Mouse (Mus musculus): ENCODE data around the gene Plxna2. TPM values are rescaled to one million over a fixed set of nuclear protein-coding genes. Genes with fewer than 3 reads are reported as not detected.
A peak's percentile ranks its signal among the peaks of the same experiment; 100 is the strongest.

The Plxna2 gene
- polyA plus RNA-seq, 1 experiment from 2014 or later = 7.4 TPM

DNA sequence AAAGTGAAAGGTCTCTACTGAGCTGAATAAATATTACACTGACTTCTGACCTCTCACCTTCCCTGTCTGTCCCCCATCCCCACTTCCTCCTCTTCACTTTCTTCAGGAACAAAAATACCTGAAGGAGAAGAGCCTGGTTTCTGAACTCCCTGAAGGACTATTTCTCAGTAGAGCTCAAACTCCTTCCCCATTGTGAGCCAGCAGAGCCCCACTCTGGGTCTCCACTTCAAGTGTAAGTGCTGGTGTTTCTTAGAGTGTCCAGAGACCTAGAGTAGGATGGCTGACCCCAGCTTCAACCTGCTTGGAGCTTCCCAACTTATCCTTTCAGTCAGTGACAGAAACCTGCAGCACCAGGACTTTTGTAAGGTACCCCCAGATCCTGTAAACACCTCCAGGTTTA, 9.3 kb downstream of the Plxna2 start:
- Histone ChIP-seq H3K9me3 (no peaks in the 10 kb centered on the region), H3K4me1 (peaks cover 95% of the 10 kb centered on the region), H3K4me3 (no peak overlapping the region), H3K27ac (no peak overlapping the region; the same call in 1 of the 2 replicates), H3K27me3 (ENCODE audit: poor library complexity, severe bottlenecking) (peaks cover 45% of the 10 kb centered on the region), H3K36me3 (replicated peaks) (no peaks in the 10 kb centered on the region)
- no peak for DNase-seq (ENCODE audit: extremely low spot score, low spot score)

DNA sequence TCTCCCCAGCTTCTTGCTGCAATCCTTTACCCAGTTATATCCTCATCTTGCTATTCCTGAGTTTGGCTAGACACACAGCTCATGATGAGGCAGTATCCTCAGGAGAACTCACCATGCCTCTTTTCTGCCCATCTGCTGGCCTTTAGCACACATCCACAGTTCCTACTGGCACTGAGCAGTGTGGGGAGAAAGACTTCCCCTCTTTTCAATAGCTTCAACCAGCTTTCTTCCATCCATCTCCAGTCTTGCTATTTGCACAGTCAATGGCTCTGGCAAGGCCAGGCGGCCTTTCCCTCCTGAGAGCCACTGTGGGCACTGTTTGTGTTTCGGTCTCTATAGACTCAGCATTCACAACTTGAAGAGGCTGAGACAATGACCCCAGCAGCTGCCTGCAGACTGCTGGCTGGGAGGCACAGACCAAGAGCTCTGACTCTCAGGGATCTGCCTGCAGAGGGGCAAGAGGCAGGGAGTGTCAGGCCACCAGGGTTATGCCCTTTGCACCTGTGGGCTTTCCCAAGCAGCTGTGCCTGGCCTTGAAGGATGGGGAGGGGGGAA, 11.2 kb downstream of the Plxna2 start:
- H3K4me1 ChIP-seq = peaks cover 75% of the 10 kb centered on the region
- WGBS = 11% methylated on average over 2 of the region's 2 CpGs
- peaks cover 32% of the 10 kb centered on the region for H3K27me3 ChIP-seq (ENCODE audit: poor library complexity, severe bottlenecking)
- no peaks in the 10 kb centered on the region for H3K9me3 ChIP-seq
- DNase-seq (ENCODE audit: extremely low spot score, low spot score) = peak; percentile 31
- H3K4me3 ChIP-seq = no peak overlapping the region
- H3K36me3 ChIP-seq (replicated peaks) = no peaks in the 10 kb centered on the region
- H3K27ac ChIP-seq = peak overlapping the region; percentile 44

DNA sequence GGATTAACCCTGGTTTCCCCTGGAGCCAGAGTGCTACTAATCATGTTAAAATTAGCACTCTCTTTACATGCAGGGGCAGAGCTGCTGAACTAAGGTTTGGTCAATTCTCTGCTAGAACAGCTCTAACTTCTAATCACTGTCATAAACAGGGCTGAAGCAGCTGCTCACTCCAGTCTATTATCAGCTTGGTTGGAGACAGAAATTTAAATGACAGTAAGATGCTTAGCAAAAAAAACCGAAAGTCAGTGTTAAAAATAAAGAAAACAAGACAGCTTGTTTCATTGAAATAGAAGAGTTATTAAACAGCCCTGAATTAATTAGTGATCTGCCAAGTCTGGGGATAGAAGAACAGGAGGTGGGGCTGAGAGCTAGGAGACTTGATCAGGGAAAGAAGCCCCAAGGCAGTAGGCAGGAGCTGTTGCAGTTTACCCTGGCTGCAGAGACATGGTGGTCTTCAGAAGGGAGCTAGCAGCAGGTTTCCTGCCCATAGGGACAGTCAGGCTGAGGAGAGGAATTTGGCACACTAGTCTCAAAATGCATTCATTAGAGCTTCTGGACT, 12.6 kb downstream of the Plxna2 start:
- Histone ChIP-seq H3K36me3 (replicated peaks) (no peaks in the 10 kb centered on the region), H3K4me1 (peaks cover 68% of the 10 kb centered on the region), H3K9me3 (no peaks in the 10 kb centered on the region), H3K27ac (0 out of 2 replicates have a peak overlapping the region, but pooled peaks have one; percentile 35), H3K4me3 (no peak overlapping the region), H3K27me3 (ENCODE audit: poor library complexity, severe bottlenecking) (peaks cover 27% of the 10 kb centered on the region)
- DNase-seq (ENCODE audit: extremely low spot score, low spot score) = no peak
- WGBS = 56% methylated on average over 1 of the region's 1 CpGs

DNA sequence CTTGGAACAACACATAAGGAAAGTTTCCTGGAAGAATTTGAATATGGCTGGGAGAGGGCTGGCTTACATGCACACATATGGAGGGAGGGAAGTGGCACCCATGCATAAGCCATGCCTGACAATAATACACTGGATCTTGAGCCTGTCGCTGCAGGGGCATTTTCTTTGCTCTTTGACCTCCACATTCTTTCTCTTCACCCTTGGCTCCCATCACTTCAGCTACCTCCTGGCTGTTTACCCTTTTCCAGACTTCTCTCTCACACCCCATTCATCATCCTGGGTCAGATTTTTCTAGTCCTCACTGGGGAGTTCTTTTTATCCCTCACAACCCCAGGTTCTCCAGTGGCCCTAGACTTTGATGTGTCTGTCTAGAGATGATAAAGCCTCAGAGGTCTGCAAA, 13.6 kb downstream of the Plxna2 start:
- H3K36me3 ChIP-seq (replicated peaks) = no peaks in the 10 kb centered on the region
- WGBS = 20% methylated on average over 1 of the region's 1 CpGs
- H3K4me3 ChIP-seq = no peak overlapping the region
- no peak for DNase-seq (ENCODE audit: extremely low spot score, low spot score)
- no peak overlapping the region for H3K27ac ChIP-seq
- peaks cover 64% of the 10 kb centered on the region for H3K4me1 ChIP-seq
- peaks cover 18% of the 10 kb centered on the region for H3K27me3 ChIP-seq (ENCODE audit: poor library complexity, severe bottlenecking)
- H3K9me3 ChIP-seq = no peaks in the 10 kb centered on the region

DNA sequence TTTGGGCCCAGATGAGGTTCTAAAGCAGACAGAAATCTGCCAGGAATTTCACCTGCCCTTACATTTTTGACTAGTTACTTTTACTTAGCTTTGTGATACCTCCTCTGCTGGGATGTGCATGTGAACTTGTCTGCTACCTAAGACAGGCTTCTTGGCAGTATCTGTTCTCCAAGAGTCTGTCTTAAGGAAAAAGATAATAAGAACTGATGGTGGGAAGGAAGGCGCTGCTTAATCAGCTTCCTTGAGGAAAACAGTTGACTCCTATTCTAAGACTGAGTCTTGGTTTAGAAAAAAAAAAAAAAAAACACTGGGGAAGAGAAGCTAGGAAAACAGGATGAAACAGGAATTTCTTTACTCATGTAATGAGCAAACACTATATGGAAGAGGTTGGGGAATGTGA, 14.0 kb downstream of the Plxna2 start:
- Histone ChIP-seq H3K4me3 (no peak overlapping the region), H3K36me3 (replicated peaks) (no peaks in the 10 kb centered on the region), H3K9me3 (no peaks in the 10 kb centered on the region), H3K27ac (no peak overlapping the region), H3K4me1 (peaks cover 62% of the 10 kb centered on the region), H3K27me3 (ENCODE audit: poor library complexity, severe bottlenecking) (peaks cover 18% of the 10 kb centered on the region)
- DNase-seq (ENCODE audit: extremely low spot score, low spot score) = no peak
- WGBS = 91% methylated on average over 1 of the region's 1 CpGs

DNA sequence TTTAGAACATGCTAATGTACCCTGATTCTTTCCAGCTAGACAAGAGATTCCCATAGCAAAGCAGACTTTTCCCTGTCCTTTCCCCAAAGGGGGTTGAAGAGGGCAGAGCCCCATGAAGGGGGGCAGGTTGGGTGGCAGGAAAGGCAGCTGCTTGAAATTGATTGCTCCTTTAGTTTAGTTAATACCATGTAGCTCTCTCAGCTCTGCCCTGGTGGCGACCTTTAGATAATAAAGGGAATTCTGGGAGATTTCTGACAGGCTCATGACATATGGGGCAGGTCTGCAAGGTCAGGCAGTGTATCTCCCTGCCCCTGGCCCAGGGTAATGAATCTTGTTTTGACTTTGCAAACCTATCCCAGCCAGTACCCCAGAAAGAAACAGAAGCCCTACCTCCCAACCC, 17.4 kb downstream of the Plxna2 start:
- no peak for DNase-seq (ENCODE audit: extremely low spot score, low spot score)
- no peak overlapping the region for H3K27ac ChIP-seq

DNA sequence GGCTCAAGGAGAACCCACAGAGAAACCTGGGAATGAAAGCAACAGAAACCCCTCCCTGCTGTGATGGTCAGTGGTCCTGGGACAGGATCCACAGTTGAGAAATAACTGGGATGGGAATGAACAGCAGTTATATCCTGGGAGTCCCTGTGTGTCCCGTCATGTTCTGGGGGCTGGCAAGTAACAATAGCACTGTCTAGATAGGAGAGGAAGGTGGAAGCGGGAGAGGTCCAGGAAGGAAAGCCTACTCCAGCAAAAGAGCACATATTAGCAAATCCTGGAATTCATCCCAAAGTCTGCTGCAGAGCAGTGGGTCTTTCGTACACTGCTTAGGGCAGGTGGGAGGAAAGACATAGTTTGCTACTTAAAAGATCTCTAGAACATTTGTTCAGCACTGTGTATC, 17.9 kb downstream of the Plxna2 start:
- 80% methylated on average over 3 of the region's 3 CpGs for WGBS
- no peaks in the 10 kb centered on the region for H3K36me3 ChIP-seq (replicated peaks)

More for the DNA sequence above, 17.4 kb downstream of the Plxna2 start:
- H3K27me3 ChIP-seq (ENCODE audit: poor library complexity, severe bottlenecking) = peaks cover 8% of the 10 kb centered on the region; the same call in 1 of the 2 replicates
- H3K36me3 ChIP-seq (replicated peaks) = no peaks in the 10 kb centered on the region
- no peaks in the 10 kb centered on the region for H3K9me3 ChIP-seq
- peaks cover 41% of the 10 kb centered on the region for H3K4me1 ChIP-seq
- H3K4me3 ChIP-seq = no peak overlapping the region
- WGBS = 71% methylated on average over 1 of the region's 1 CpGs

DNA sequence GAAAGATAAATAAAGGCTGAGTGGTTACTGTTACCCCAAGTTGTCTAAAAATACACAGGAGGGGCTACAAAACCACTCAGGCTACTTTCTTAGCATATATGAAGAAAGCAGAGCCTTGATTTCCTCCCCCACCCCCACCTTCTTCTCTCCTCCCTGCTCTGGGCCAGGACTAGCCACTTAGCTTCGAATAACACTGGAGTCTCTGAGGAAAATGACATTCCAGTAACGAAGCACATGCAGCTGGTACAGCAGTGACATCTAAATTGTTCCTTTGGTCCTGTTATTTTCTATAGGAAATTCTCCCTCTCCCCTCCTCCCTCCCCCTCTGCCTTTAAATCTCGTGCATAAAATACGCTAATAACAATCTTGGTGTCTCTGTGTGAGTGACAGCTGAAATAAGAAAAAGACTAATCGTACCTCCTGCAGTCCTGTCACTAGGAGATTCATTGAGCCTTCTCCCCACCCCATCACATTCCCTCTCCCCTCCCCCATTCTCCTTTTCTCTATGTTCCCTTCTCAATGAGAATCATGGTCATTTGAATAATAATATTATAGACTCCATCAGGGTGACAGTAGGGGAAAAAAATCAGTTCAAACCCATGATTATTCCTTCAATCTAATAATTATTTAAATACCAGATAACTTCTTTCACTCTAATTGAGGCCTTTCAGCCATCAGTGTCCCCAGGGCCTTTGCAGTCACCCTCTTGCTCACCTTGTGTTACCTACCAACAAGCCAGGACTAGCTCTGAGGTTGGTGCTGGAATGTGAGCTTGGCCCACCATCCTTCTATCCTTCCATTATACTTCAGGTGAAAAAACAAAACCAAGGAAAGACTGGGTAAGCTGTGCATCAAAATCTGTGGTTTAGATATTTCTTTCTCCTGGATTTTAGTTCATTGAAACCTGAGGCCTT, 19.6 kb downstream of the Plxna2 start:
- Histone ChIP-seq H3K4me1 (peaks cover 36% of the 10 kb centered on the region), H3K27me3 (ENCODE audit: poor library complexity, severe bottlenecking) (no peaks in the 10 kb centered on the region), H3K4me3 (no peak overlapping the region), H3K36me3 (replicated peaks) (no peaks in the 10 kb centered on the region), H3K9me3 (no peaks in the 10 kb centered on the region), H3K27ac (no peak overlapping the region)
- 35% methylated on average over 5 of the region's 5 CpGs for whole genome bisulfite sequencing
- DNase-seq (ENCODE audit: extremely low spot score, low spot score) = no peak

More for the DNA sequence above, 17.9 kb downstream of the Plxna2 start:
- peaks cover 36% of the 10 kb centered on the region for H3K4me1 ChIP-seq
- DNase-seq (ENCODE audit: extremely low spot score, low spot score) = no peak
- no peak overlapping the region for H3K27ac ChIP-seq
- no peak overlapping the region for H3K4me3 ChIP-seq
- peaks cover 6% of the 10 kb centered on the region; the same call in 1 of the 2 replicates for H3K27me3 ChIP-seq (ENCODE audit: poor library complexity, severe bottlenecking)
- no peaks in the 10 kb centered on the region for H3K9me3 ChIP-seq

DNA sequence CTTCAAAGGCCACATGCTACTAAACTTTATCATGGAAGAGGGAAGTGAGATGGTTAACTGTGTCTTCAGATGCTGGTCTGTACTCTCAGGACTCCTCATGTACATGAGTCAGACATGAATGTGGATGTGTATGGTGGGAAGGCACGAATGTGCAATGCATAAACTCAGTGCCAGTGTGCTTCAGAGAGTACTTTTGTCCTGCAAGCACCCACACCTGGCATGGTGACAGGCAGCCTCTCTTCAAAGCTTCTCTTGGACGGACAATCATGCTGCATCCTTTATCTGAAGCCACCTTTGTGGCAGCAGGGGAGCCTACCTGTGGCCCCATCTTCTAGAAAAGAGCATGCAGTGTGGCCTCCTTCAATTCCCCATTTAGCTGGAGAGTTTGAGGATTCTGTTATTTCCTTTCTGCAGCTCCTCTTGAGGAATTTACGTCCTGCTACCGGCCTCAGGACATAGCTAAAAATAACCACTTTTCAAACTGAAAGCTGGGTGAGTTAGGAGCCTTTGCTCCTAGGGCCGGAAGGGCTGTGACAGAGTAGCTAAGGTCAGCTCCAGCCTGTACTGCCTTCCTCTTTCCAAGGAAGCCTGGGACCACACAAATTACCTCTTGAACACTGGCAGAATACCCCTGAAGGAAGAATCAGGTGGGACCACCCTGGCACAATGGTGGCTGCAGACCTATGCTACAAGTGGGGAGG, 23.7 kb downstream of the Plxna2 start:
- peak overlapping the region; percentile 44; the same call in 1 of the 2 replicates for H3K27ac ChIP-seq
- DNase-seq (ENCODE audit: extremely low spot score, low spot score) = no peak
- WGBS = 65% methylated on average over 5 of the region's 5 CpGs

DNA sequence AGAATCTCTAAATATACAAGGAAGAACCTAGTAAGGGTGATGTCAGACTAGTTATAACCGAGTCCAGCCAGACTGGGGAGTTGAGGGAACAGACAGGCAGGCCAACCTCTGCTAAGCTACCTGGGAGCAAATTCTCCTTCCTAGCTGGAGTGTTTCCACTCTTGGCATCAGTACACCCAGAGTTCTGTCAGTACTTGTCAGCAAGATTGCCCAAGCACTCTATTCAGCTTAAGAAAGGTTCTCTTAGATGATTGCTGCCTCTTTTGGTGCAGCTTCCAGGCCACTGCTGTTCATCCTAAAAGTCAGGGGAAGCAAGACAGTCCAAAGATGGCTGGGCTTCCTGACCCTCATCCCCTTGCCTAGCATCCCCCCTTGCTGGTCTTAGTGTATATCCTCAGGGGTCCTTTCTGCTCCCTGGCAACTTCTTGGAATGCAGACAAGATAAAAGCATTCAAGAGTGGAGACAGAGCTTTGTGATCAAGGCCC, 24.3 kb downstream of the Plxna2 start:
- H3K9me3 ChIP-seq = no peaks in the 10 kb centered on the region
- H3K27me3 ChIP-seq (ENCODE audit: poor library complexity, severe bottlenecking) = no peaks in the 10 kb centered on the region
- H3K36me3 ChIP-seq (replicated peaks) = peaks cover 17% of the 10 kb centered on the region
- peak overlapping the region; percentile 44; the same call in 1 of the 2 replicates for H3K27ac ChIP-seq
- DNase-seq (ENCODE audit: extremely low spot score, low spot score) = no peak
- peaks cover 20% of the 10 kb centered on the region for H3K4me1 ChIP-seq
- WGBS = 54% methylated on average over 1 of the region's 1 CpGs
- H3K4me3 ChIP-seq = no peak overlapping the region

More for the DNA sequence above, 23.7 kb downstream of the Plxna2 start:
- Histone ChIP-seq H3K4me3 (no peak overlapping the region), H3K4me1 (peaks cover 25% of the 10 kb centered on the region), H3K9me3 (no peaks in the 10 kb centered on the region), H3K36me3 (replicated peaks) (peaks cover 17% of the 10 kb centered on the region), H3K27me3 (ENCODE audit: poor library complexity, severe bottlenecking) (no peaks in the 10 kb centered on the region)

DNA sequence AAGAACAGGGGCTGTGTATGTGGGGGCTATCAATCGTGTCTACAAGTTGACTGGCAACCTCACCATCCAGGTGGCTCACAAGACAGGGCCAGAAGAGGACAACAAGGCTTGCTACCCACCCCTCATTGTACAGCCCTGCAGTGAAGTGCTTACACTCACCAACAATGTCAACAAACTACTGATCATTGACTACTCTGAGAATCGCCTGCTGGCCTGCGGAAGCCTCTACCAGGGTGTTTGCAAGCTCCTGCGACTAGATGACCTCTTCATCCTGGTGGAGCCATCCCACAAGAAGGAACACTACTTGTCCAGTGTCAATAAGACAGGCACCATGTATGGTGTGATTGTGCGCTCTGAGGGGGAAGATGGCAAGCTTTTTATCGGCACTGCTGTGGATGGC, 25.9 kb downstream of the Plxna2 start:
- DNase-seq (ENCODE audit: extremely low spot score, low spot score) = no peak
- H3K27me3 ChIP-seq (ENCODE audit: poor library complexity, severe bottlenecking) = no peaks in the 10 kb centered on the region
- WGBS = 92% methylated on average over 6 of the region's 6 CpGs
- H3K4me3 ChIP-seq = no peak overlapping the region
- H3K4me1 ChIP-seq = peaks cover 16% of the 10 kb centered on the region
- H3K27ac ChIP-seq = no peak overlapping the region
- H3K36me3 ChIP-seq (replicated peaks) = peaks cover 17% of the 10 kb centered on the region
- H3K9me3 ChIP-seq = no peaks in the 10 kb centered on the region

DNA sequence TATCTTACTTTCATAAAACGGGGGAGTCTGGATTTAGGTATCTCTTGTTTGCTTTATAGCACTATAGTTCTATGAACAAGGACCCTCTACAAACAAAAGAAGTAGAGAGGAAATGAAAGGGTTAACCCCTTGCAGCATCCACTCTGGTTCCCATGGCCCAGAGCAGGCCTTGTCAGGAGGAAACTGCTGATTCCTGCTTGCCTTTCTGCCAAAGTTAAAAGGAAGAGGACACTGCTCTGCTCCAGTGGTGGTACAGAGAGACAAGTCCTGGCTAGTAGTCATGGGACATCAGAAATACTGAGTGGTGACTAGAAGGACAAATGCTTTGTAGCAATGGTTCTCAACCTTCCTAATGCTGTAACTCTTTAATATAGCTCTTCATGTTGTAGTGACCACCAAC, 27.9 kb downstream of the Plxna2 start:
- Histone ChIP-seq H3K27ac (no peak overlapping the region), H3K9me3 (no peaks in the 10 kb centered on the region), H3K27me3 (ENCODE audit: poor library complexity, severe bottlenecking) (no peaks in the 10 kb centered on the region), H3K4me1 (peaks cover 16% of the 10 kb centered on the region), H3K36me3 (replicated peaks) (peaks cover 28% of the 10 kb centered on the region), H3K4me3 (no peak overlapping the region)
- no peak for DNase-seq (ENCODE audit: extremely low spot score, low spot score)
- 93% methylated on average over 1 of the region's 1 CpGs for WGBS
